Mouse (Mus musculus): ENCODE results near the gene Spata45. TPM values are rescaled to one million over a fixed set of nuclear protein-coding genes. Genes with fewer than 3 reads are reported as not detected.
"Not testable (repeated sequence)": the region's sequence is repeated elsewhere in the genome, so short reads cannot be mapped to it uniquely, and the experiment has no call there.

The Spata45 gene
- polyA plus RNA-seq, 1 experiment: 182 TPM

DNA sequence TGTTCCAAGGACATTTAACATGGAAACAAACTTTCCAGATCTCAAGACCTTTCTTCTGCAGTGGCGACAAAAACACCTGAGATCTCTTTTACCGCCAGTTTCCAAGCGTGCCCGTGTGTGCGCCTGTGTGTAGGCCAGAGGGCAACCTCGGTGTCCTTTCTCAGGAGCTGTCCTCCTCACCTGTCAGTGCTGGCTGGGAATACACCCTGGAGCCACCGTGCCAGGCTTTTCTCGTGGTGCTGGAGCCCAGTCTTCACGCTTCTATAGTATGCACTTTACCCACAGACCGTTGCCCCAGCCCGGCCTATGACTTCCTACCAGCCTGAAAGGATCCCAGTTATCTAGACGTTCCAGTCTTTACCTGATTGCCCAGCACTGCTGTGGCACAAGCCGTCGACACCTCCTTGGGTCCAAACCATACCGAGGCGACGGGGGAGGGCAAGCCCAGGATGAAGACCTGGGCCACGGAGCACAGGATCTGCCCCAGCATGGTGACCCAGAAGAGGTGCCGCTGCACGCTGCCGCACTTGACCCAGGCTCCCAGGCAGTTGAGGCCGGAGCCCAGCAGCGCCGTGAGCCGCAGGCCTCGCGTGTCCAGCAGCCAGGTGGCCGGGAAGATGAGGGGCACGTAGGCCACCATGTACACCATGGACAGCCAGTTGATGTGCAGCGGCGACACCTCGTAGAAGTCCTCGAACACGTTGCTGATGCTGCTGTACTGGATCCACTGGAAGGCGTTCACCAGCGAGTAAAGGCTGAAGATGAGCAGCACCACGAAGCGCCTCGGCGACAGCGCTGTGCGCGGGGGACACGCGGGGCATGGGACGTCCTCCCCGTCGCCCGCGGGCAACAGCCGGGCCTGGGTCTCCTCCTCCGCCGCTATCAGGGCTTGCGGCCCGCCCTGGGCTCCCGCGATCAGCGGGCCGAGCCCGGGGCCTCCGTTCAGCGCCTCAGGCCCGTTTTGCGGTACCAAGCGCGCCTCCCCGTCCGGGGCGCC is 11.1 kb upstream of the Spata45 start:
- 0 out of 2 replicates have a peak, but pooled peaks have one; percentile 4 for TF ChIP-seq CTCF (IDR thresholded peaks at IDR 0.05; ENCODE audit: control insufficient read depth, insufficient read depth, insufficient replicate concordance, low read depth, low read length)
- no peak for TF ChIP-seq POLR2A (IDR thresholded peaks at IDR 0.05; ENCODE audit: control insufficient read depth, low read depth, low read length)
- H3K27me3 ChIP-seq (ENCODE audit: control insufficient read depth, insufficient read depth, low read length): no peaks in the 10 kb centered on the region
- H3K27ac ChIP-seq (ENCODE audit: control insufficient read depth, insufficient read depth, low read depth, low read length): no peak overlapping the region
- H3K36me3 ChIP-seq (ENCODE audit: control insufficient read depth, insufficient read depth, low read length): no peaks in the 10 kb centered on the region
- peak overlapping the region; percentile 76 for H3K4me3 ChIP-seq (ENCODE audit: control insufficient read depth, low read depth, low read length)
- peaks cover 11% of the 10 kb centered on the region for H3K4me1 ChIP-seq (ENCODE audit: control insufficient read depth, insufficient read depth, low read length)

DNA sequence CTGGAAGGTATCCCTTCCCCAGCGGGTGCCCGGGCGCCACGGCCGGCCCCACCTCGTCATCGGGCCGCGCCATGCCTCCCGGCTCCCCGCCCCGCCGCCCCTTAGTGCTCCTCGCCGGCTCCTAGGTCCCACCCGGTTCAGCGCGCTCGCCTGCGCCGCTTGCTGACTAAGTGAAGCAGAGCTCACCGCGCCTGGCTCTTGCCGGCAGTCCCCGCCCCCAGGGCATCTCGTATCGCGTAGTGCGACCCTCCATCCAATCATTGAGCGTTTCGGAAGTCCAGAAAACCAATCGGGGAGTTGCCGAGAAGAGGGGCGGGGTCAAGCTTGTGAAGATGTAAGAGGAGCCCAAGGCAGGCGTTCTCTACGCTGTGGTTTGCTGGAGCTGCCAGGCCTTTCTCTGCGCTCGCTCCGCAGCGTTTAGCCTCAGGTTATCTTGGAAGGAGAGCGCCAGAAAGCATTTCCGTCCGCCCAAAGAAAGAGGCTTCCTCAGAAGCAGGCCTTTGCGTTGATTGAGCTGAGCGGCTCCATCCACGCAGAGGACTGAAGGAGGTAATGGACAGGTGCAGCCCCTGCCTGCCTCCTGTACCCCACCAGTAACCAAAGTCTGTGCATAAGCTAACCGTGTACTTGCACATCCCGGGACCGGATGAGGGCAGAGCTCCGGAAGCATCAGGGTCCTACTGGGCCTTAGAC is 10.3 kb upstream of the Spata45 start, which contains the start of gene Flvcr1:
Flvcr1 (minus strand) TSS at position 138 of the 693 bp plus-strand sequence.
- TF ChIP-seq CTCF (IDR thresholded peaks at IDR 0.05; ENCODE audit: control insufficient read depth, insufficient read depth, insufficient replicate concordance, low read depth, low read length) (no peak), POLR2A (IDR thresholded peaks at IDR 0.05; ENCODE audit: control insufficient read depth, low read depth, low read length) (peak; percentile 80)
- H3K27me3 ChIP-seq (ENCODE audit: control insufficient read depth, insufficient read depth, low read length): no peaks in the 10 kb centered on the region
- H3K27ac ChIP-seq (ENCODE audit: control insufficient read depth, insufficient read depth, low read depth, low read length): no peak within 1 kb of the TSS
- H3K4me3 ChIP-seq (ENCODE audit: control insufficient read depth, low read depth, low read length): peak within 1 kb of the TSS; percentile 76
- no peaks in the 10 kb centered on the region for H3K36me3 ChIP-seq (ENCODE audit: control insufficient read depth, insufficient read depth, low read length)
- peaks cover 11% of the 10 kb centered on the region for H3K4me1 ChIP-seq (ENCODE audit: control insufficient read depth, insufficient read depth, low read length)

DNA sequence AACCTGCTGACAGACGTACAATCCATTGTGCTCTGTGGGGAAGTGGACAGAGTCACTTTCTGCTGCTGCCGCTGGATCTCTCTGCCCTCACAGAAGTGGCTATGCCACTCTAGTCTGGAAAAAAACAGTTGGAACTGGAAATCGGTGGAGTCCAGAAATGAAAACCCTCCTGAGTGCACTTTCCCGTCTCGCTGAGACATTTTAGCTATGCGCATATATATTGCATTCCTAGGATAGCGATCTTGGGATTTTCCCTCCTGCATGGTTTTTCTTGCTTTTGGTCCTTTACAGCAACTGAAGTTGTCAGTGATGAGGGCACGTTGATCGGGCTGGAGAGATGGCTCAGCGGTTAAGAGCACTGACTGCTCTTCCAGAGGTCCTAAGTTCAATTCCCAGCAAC is 6.3 kb upstream of the Spata45 start:
- Histone ChIP-seq H3K36me3 (ENCODE audit: control insufficient read depth, insufficient read depth, low read length) (no peaks in the 10 kb centered on the region), H3K4me1 (ENCODE audit: control insufficient read depth, insufficient read depth, low read length) (peaks cover 8% of the 10 kb centered on the region), H3K27me3 (ENCODE audit: control insufficient read depth, insufficient read depth, low read length) (no peaks in the 10 kb centered on the region), H3K27ac (ENCODE audit: control insufficient read depth, insufficient read depth, low read depth, low read length) (no peak overlapping the region), H3K4me3 (ENCODE audit: control insufficient read depth, low read depth, low read length) (no peak overlapping the region)
- TF ChIP-seq CTCF (IDR thresholded peaks at IDR 0.05; ENCODE audit: control insufficient read depth, insufficient read depth, insufficient replicate concordance, low read depth, low read length): no peak
- no peak for TF ChIP-seq POLR2A (IDR thresholded peaks at IDR 0.05; ENCODE audit: control insufficient read depth, low read depth, low read length)

DNA sequence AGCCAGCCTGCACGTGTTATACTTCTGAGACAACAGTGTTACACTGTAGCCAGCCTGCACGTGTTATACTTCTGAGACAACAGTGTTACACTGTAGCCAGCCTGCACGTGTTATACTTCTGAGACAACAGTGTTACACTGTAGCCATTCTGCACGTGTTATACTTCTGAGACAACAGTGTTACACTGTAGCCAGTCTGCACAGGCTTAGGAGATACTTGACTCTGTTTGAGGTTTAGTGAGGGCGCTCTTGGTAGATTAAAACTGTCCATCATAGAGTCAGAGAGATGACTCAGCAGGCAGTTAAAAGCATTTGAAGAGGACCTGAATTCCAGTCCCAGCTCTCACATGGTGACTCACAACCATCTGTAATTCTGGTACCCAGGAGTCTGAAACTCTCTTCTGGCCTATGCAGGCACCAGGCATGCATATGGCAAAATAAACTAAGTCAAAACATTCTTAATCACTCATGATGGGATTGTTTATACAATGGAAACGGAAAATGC is 5.5 kb upstream of the Spata45 start:
- H3K4me1 ChIP-seq (ENCODE audit: control insufficient read depth, insufficient read depth, low read length); H3K27ac ChIP-seq (ENCODE audit: control insufficient read depth, insufficient read depth, low read depth, low read length); H3K4me3 ChIP-seq (ENCODE audit: control insufficient read depth, low read depth, low read length); H3K27me3 ChIP-seq (ENCODE audit: control insufficient read depth, insufficient read depth, low read length); H3K36me3 ChIP-seq (ENCODE audit: control insufficient read depth, insufficient read depth, low read length): not testable (repeated sequence)

DNA sequence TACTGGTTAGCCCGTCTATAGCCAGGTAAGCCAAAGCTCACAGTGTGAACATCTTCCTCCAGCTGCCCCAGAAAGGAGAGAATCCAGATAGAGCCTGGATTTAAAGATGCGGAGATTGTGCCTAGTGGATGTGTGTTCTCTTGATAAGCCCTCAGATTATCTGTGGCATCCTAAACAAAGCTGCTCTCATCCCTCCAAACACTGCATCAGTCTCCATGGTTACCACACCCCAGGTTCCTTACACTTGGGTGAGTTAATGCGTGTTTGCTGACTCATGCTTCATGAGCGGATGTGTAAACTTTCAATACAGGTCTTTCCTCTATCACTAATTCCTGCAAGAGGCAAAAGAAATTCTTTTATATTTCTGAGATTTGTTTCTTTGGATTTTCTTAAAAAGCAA is 790 bp upstream of the Spata45 start:
- TF ChIP-seq POLR2A (IDR thresholded peaks at IDR 0.05; ENCODE audit: control insufficient read depth, low read depth, low read length) (no peak), CTCF (IDR thresholded peaks at IDR 0.05; ENCODE audit: control insufficient read depth, insufficient read depth, insufficient replicate concordance, low read depth, low read length) (no peak)
- Histone ChIP-seq H3K36me3 (ENCODE audit: control insufficient read depth, insufficient read depth, low read length) (no peaks in the 10 kb centered on the region), H3K4me1 (ENCODE audit: control insufficient read depth, insufficient read depth, low read length) (peaks cover 2% of the 10 kb centered on the region; the same call in 1 of the 2 replicates), H3K27ac (ENCODE audit: control insufficient read depth, insufficient read depth, low read depth, low read length) (no peak overlapping the region), H3K27me3 (ENCODE audit: control insufficient read depth, insufficient read depth, low read length) (no peaks in the 10 kb centered on the region), H3K4me3 (ENCODE audit: control insufficient read depth, low read depth, low read length) (peak overlapping the region; percentile 23; the same call in 1 of the 2 replicates)

DNA sequence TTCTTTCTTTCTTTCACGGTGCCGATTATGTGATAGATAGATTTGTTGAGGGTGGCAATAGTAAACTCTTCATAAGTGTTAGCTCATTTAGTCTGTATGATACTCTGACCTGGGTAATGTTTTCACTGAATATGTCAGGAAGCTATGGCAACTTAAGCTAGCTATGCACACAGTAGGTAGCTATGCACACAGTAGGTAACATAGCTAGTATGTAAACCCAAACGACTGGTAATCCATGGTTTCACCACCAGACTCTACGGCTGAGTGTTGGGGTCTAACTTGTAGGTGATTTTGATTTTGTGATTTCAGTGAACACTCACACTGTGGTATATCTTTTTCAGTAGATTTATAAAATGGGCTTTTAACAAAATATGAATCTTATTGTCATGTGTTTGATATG is 1.6 kb downstream of the Spata45 start:
- H3K4me1 ChIP-seq (ENCODE audit: control insufficient read depth, insufficient read depth, low read length): peaks cover 2% of the 10 kb centered on the region; the same call in 1 of the 2 replicates
- TF ChIP-seq POLR2A (IDR thresholded peaks at IDR 0.05; ENCODE audit: control insufficient read depth, low read depth, low read length) (no peak), CTCF (IDR thresholded peaks at IDR 0.05; ENCODE audit: control insufficient read depth, insufficient read depth, insufficient replicate concordance, low read depth, low read length) (no peak)
- H3K36me3 ChIP-seq (ENCODE audit: control insufficient read depth, insufficient read depth, low read length): no peaks in the 10 kb centered on the region
- H3K4me3 ChIP-seq (ENCODE audit: control insufficient read depth, low read depth, low read length): no peak overlapping the region; the same call in 1 of the 2 replicates
- H3K27me3 ChIP-seq (ENCODE audit: control insufficient read depth, insufficient read depth, low read length): no peaks in the 10 kb centered on the region
- no peak overlapping the region for H3K27ac ChIP-seq (ENCODE audit: control insufficient read depth, insufficient read depth, low read depth, low read length)

DNA sequence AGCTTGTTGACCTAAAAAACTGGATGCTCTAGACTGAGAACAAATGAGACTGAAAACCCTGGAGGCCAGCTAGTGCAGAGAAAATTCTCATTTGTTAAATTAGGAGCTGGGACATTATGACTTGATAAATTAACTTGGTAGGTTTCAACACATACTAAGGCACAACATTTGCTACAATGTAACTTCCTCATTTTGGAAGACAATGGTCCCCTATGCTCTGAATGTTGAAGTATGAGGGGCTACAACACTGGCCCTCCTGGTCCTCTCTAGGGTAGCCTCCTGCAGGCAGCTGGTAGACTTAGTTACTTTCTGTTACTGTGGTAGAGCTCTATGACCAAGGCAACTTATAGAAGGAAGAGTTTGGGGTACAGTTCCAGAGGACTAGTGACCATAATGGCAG is 4.9 kb downstream of the Spata45 start:
- peaks cover 2% of the 10 kb centered on the region; the same call in 1 of the 2 replicates for H3K4me1 ChIP-seq (ENCODE audit: control insufficient read depth, insufficient read depth, low read length)

More for the DNA sequence above, 4.9 kb downstream of the Spata45 start:
- H3K27me3 ChIP-seq (ENCODE audit: control insufficient read depth, insufficient read depth, low read length): no peaks in the 10 kb centered on the region
- H3K36me3 ChIP-seq (ENCODE audit: control insufficient read depth, insufficient read depth, low read length): no peaks in the 10 kb centered on the region
- H3K4me3 ChIP-seq (ENCODE audit: control insufficient read depth, low read depth, low read length): no peak overlapping the region
- H3K27ac ChIP-seq (ENCODE audit: control insufficient read depth, insufficient read depth, low read depth, low read length): no peak overlapping the region
- TF ChIP-seq POLR2A (IDR thresholded peaks at IDR 0.05; ENCODE audit: control insufficient read depth, low read depth, low read length) (no peak), CTCF (IDR thresholded peaks at IDR 0.05; ENCODE audit: control insufficient read depth, insufficient read depth, insufficient replicate concordance, low read depth, low read length) (no peak)
